In the genomic region with DNA sequence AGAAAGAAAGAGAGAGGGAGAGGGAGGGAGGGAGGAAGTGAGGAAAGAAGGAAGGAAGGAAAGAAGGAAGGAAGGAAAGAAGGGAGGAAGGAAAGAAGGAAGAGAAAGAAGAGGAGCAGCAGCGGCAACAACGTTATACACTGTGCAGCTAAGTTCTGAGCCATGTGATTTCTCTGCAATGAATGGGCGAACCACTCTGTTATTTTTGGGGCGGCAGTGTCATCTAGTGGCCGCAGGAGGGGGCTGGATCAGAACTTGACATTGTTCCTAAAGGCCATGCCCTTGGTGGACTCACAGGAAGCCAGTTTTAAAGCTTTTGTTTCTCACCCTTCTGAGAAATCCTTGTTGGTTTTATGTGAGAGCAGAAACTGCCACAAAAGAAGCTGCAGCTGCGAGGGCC, we compare ENCODE assay signal across 8 mouse cellular contexts. TPM values are rescaled to one million over a fixed set of nuclear protein-coding genes. Genes with fewer than 3 reads are reported as not detected.
DNase-seq lines count a peak whose midpoint lies in the region; ATAC-seq and TF ChIP-seq lines count a peak whose summit lies in the region.

No protein-coding gene starts in this region.

- no peak overlapping the region for H3K4me2 ChIP-seq in forebrain, embryonic 14.5 days (ENCODE audit: low read length)
- no peak overlapping the region for H3K4me2 ChIP-seq in hindbrain, embryonic 16.5 days (ENCODE audit: low read length)
- 0 out of 2 replicates have a peak overlapping the region, but pooled peaks have one; percentile 17 for H3K4me2 ChIP-seq in limb, embryonic 13.5 days (replicated peaks)

- peak; percentile 74 for DNase-seq in forebrain, embryonic 14.5 days (ENCODE audit: low spot score)
- DNase-seq in naive thymus-derived CD4-positive, alpha-beta T cell, adult 2 months (ENCODE audit: low read depth) = peak; percentile 68
- DNase-seq in right cerebral cortex, postnatal 25 days = no peak

- no peaks in the 10 kb centered on the region for H3K27me3 ChIP-seq in C2C12 (ENCODE audit: control insufficient read depth, insufficient read depth, insufficient read length)
- no peaks in the 10 kb centered on the region for H3K27me3 ChIP-seq in ES-Bruce4 (ENCODE audit: control insufficient read depth, insufficient read depth, low read length, poor library complexity, severe bottlenecking)
- peaks cover 5% of the 10 kb centered on the region; the same call in 1 of the 2 replicates for H3K27me3 ChIP-seq in forebrain, embryonic 14.5 days (replicated peaks; ENCODE audit: control insufficient read depth, insufficient read depth, low read length)
- H3K27me3 ChIP-seq in hindbrain, embryonic 16.5 days (replicated peaks; ENCODE audit: control insufficient read depth, insufficient read depth, low read length) = no peaks in the 10 kb centered on the region
- H3K27me3 ChIP-seq in limb, embryonic 13.5 days = 0 out of 2 replicates have a peak, but pooled peaks cover 5% of the 10 kb centered on the region

- 4% methylated on average over 6 of the region's 6 CpGs for WGBS in forebrain, embryonic 14.5 days
- WGBS in hindbrain, embryonic 16.5 days = 4% methylated on average over 6 of the region's 6 CpGs
- WGBS in limb, embryonic 13.5 days = 3% methylated on average over 6 of the region's 6 CpGs

- no peak for TF ChIP-seq POLR2A in ES-Bruce4 (IDR thresholded peaks at IDR 0.05; ENCODE audit: insufficient read depth, low read length)

- no peak overlapping the region for H3K4me3 ChIP-seq in C2C12 (ENCODE audit: insufficient read depth, poor library complexity, severe bottlenecking)
- H3K4me3 ChIP-seq in ES-Bruce4 (ENCODE audit: low read depth, low read length) = no peak overlapping the region
- no peak overlapping the region for H3K4me3 ChIP-seq in forebrain, embryonic 14.5 days (ENCODE audit: low read depth, low read length)
- no peak overlapping the region for H3K4me3 ChIP-seq in hindbrain, embryonic 16.5 days (ENCODE audit: low read length)
- H3K4me3 ChIP-seq in limb, embryonic 13.5 days = no peak overlapping the region

- no peak overlapping the region for H3ac ChIP-seq in C2C12 (ENCODE audit: control insufficient read depth, insufficient read length, low read depth)

- H3K27ac ChIP-seq in ES-Bruce4 (ENCODE audit: insufficient read depth, low read length) = no peak overlapping the region
- H3K27ac ChIP-seq in forebrain, embryonic 14.5 days (ENCODE audit: low read depth, low read length) = no peak overlapping the region
- no peak overlapping the region for H3K27ac ChIP-seq in hindbrain, embryonic 16.5 days (ENCODE audit: low read depth, low read length)
- no peak overlapping the region for H3K27ac ChIP-seq in limb, embryonic 13.5 days

- no peak overlapping the region for H3K9ac ChIP-seq in ES-Bruce4 (ENCODE audit: low read depth, poor library complexity, severe bottlenecking)
- no peak overlapping the region for H3K9ac ChIP-seq in forebrain, embryonic 14.5 days (ENCODE audit: low read length)
- no peak overlapping the region for H3K9ac ChIP-seq in hindbrain, embryonic 16.5 days (ENCODE audit: low read depth, low read length)
- H3K9ac ChIP-seq in limb, embryonic 13.5 days = no peak overlapping the region

- peaks cover 1% of the 10 kb centered on the region for H3K4me1 ChIP-seq in ES-Bruce4 (ENCODE audit: control insufficient read depth, insufficient read depth, low read length)
- H3K4me1 ChIP-seq in forebrain, embryonic 14.5 days (ENCODE audit: control insufficient read depth, insufficient read depth, low read length) = no peaks in the 10 kb centered on the region; the same call in 1 of the 2 replicates
- peaks cover 3% of the 10 kb centered on the region for H3K4me1 ChIP-seq in hindbrain, embryonic 16.5 days (ENCODE audit: control insufficient read depth, insufficient read depth, low read depth, low read length)
- peaks cover 10% of the 10 kb centered on the region for H3K4me1 ChIP-seq in limb, embryonic 13.5 days

- no peaks in the 10 kb centered on the region for H3K79me3 ChIP-seq in C2C12 (ENCODE audit: low read depth)

- ATAC-seq in cerebellum, adult (ENCODE audit: insufficient number of reproducible peaks, low FRiP score, low TSS enrichment) = peak; percentile 60; the same call in 1 of the 2 replicates
- peak; percentile 76 for ATAC-seq in forebrain, embryonic 14.5 days
- 0 out of 2 replicates have a peak, but pooled peaks have one; percentile 34 for ATAC-seq in hindbrain, embryonic 16.5 days
- no peak for ATAC-seq in limb, embryonic 13.5 days (ENCODE audit: low FRiP score, low read depth)

- no peaks in the 10 kb centered on the region for H3K36me3 ChIP-seq in C2C12 (ENCODE audit: control insufficient read depth, insufficient read depth)
- H3K36me3 ChIP-seq in ES-Bruce4 (ENCODE audit: control insufficient read depth, insufficient read depth, low read length, poor library complexity, severe bottlenecking) = no peaks in the 10 kb centered on the region
- H3K36me3 ChIP-seq in forebrain, embryonic 14.5 days (ENCODE audit: control insufficient read depth, insufficient read depth, low read length) = no peaks in the 10 kb centered on the region
- no peaks in the 10 kb centered on the region for H3K36me3 ChIP-seq in hindbrain, embryonic 16.5 days (ENCODE audit: control insufficient read depth, insufficient read depth, low read length)
- H3K36me3 ChIP-seq in limb, embryonic 13.5 days = no peaks in the 10 kb centered on the region

- TF ChIP-seq CTCF in C2C12 (IDR thresholded peaks at IDR 0.05; ENCODE audit: control insufficient read depth, insufficient read depth, insufficient read length) = peak; percentile 60
- peak; percentile 84 for TF ChIP-seq CTCF in ES-Bruce4 (IDR thresholded peaks at IDR 0.05; ENCODE audit: low read depth, low read length)

- 0 out of 2 replicates have a peak, but pooled peaks have one; percentile 17 for TF ChIP-seq EP300 in ES-Bruce4 (IDR thresholded peaks at IDR 0.05; ENCODE audit: insufficient read depth, low read depth, low read length)

- no peaks in the 10 kb centered on the region for H3K79me2 ChIP-seq in C2C12 (ENCODE audit: control insufficient read depth, insufficient read depth)

- H3K9me3 ChIP-seq in ES-Bruce4 (replicated peaks; ENCODE audit: control insufficient read depth, insufficient read depth, low read length, poor library complexity, severe bottlenecking) = no peaks in the 10 kb centered on the region
- H3K9me3 ChIP-seq in forebrain, embryonic 14.5 days (replicated peaks; ENCODE audit: control insufficient read depth, low read length) = no peaks in the 10 kb centered on the region
- no peaks in the 10 kb centered on the region for H3K9me3 ChIP-seq in hindbrain, embryonic 16.5 days (ENCODE audit: control insufficient read depth, low read length)
- no peaks in the 10 kb centered on the region for H3K9me3 ChIP-seq in limb, embryonic 13.5 days

TF ChIP-seq in C2C12, 6 proteins besides CTCF, POLR2A, EP300 and RAD21:
- peak; percentile 18 for TF ChIP-seq USF1 (IDR thresholded peaks at IDR 0.05; ENCODE audit: low read depth)
- TF ChIP-seq MYOG (IDR thresholded peaks at IDR 0.05; ENCODE audit: control insufficient read depth, extremely low read depth, insufficient read length) = no peak
- peak; percentile 31 for TF ChIP-seq MAX (IDR thresholded peaks at IDR 0.05)

RNA-seq across cellular contexts. Expression of a gene that starts 5.5 kb away (rescaled TPM):
- 91.0 TPM for polyA plus RNA-seq in C2C12 (2012; fragmentation: generic; extraction: Trizol)
- 31.5 and 34.8 TPM in 2 replicates for polyA plus RNA-seq in ES-Bruce4 (2011; ENCODE audit: insufficient read depth, insufficient read length, low read depth, missing spikeins)
- 63.9 and 70.5 TPM in 2 replicates for polyA plus RNA-seq in forebrain, embryonic 14.5 days (2014; fragmentation: Nextera tagmentation; extraction: Ambion mirVana)
- polyA plus RNA-seq in hindbrain, embryonic 16.5 days (2015; fragmentation: Nextera tagmentation; extraction: Ambion mirVana) = 87.4 and 87.8 TPM in 2 replicates
- polyA plus RNA-seq in limb, embryonic 13.5 days (2015; fragmentation: Nextera tagmentation; extraction: Ambion mirVana) = 87.3 and 92.9 TPM in 2 replicates
